Mouse (Mus musculus) granulocyte monocyte progenitor cell, adult 5-6 weeks (primary cell): ENCODE results near the gene Slco2b1. TPM values are rescaled to one million over a fixed set of nuclear protein-coding genes. Genes with fewer than 3 reads are reported as not detected.
"Not testable (repeated sequence)": the region's sequence is repeated elsewhere in the genome, so short reads cannot be mapped to it uniquely, and the experiment has no call there.

ENCODE experiments used
- ATAC-seq: replicated peaks from 2 replicates; pipeline ENCODE4 v1.8.0; 2016; ENCODE audit warnings: mild to moderate bottlenecking, moderate TSS enrichment, inconsistent platforms; ENCODE audit not compliant: poor library complexity, severe bottlenecking
- total RNA-seq, 2 experiments: library from RNA; stranded (forward) in 1 of 2; stranded (reverse) in 1 of 2; fragments of 200-712, 200-1000 nt in 1 of 2; fragments of >200 nt in 1 of 2; fragmentation: Nextera tagmentation in 1 of 2; gene quantifications; 2 replicates each; pipeline ENCODE4 v1.2.3; 2014 to 2017

Gene Slco2b1
- total RNA-seq, 2 experiments from 2014 or later = not detected

DNA sequence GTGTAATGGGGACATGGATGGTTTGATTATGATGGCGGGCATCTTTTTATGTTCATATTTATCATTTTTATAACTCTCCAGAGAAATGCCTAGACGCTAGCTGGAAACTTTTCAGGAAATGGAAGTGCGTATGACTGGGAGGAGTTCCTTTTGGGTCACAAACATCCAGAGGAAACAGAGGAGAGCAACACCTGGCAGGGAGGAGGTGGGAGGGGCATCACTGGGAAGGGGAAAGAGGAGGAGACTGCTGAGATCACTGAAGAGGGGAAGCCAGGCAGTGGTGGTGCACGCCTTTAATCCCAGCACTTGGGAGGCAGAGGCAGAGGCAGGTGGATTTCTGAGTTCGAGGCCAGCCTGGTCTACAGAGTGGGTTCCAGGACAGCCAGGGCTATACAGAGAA, 16.7 kb downstream of the Slco2b1 start:
- not testable (repeated sequence) for ATAC-seq

DNA sequence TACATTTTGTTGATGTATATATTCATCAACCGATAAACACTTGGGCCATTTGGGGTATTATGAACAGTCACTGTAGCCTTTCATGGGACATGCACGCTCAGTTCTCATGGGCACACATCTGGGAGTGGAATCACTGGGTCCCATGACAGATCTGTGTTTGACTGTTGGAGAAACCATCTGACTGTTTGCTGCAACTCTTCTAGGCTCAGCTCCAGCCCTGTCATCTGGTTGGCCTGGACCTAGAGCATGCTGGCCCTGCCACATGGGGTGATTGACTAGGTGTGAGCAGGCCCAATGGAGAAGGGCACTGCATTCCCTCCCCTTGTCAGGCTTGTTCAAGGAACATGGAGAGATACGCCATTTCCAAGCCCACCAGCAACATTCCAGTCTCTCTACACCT, 17.2 kb downstream of the Slco2b1 start:
- ATAC-seq = no peak

DNA sequence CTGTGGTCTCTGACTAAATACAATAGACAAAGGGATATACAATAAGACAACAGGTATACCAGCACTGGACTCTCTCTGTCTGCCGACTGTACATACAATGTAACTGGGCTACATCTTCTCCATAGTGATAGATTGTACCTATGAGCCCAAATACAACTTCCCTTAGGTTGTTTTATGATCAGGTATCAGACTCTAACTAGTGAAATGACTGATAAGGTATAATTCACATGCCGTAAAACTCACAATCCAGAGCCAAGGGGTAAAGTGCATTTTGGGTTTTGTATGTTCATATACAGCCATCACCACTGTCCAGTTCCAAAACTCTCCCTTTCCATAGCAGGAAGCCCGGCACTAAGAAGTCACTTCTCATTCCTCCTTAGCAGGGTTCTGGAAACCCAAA, 17.8 kb downstream of the Slco2b1 start:
- ATAC-seq = no peak

DNA sequence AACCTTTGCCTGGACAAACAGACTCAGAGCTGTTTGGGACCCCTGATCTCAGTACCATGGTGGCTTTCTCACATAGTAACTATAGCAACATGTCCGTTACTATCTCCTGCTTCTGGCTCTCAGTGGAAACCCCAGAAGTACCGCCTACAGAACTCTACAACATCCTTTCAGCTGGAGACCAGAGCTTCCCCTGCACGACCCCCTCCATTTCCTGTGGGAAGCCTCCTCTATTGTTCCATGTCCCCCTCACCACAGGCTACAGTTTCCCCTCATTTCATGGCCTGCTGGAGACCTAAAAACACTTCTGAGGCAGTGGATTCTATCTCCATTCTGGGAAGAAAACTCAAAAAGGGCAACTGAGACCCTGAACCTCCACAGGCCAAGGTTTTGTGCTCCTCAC, 18.7 kb downstream of the Slco2b1 start:
- no peak for ATAC-seq

DNA sequence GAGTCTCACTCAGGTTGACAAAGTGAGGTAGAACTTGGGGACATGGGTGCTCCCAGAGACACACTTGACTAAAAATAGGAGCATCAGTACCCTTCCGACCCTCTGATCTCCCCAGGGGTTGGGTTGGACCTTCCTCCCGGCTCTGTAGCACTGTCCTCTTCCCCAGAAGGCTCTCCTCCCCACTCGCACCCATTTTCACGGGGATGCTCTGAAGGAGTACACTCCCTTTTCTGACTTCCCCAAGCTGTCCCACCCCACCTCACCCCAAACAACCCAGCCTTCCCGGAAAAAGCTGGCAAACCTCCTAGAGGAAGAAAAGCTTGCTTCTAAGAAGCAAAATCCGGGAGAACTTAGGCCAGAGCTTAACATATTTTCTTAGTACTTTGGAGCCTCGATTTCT, 20.3 kb downstream of the Slco2b1 start:
- no peak for ATAC-seq

DNA sequence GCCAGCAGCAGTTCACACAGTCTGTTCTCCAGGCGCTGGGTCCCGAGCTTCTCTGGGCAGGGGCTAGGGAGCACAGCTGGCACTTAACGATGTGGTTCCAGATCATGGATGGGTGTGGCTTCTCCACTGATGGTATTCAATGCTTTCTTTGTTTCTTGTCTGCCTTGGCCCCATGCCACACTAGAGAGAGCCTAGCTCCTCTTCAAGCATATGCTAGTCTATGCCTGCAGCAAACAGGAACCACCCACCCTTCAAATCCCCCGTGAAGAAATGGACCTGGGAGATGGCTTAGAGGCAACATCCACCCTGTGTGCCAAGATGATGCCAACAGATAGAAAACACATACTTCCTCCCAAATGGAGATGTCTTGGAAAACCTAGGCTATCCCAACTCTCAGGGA, 27.1 kb downstream of the Slco2b1 start:
- no peak for ATAC-seq

DNA sequence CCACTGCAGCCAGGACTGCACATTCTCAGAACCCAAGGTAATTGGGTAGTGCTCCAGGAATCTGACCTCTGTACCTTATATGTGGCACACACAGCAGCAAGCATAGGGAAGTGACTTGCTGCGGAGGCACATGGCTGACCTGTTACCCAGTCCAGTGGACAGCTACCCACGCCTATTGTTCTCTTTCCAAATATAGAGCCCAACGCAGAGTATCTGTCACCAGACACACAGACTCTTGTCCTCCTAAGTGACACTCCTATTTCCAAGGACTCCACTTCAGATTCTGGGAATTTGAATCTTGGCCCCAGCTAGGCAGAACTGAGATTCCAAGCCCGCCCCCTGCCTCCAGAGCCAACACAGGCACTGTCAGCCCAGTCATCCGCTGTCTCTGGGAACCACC, 30.4 kb downstream of the Slco2b1 start:
- no peak for ATAC-seq

DNA sequence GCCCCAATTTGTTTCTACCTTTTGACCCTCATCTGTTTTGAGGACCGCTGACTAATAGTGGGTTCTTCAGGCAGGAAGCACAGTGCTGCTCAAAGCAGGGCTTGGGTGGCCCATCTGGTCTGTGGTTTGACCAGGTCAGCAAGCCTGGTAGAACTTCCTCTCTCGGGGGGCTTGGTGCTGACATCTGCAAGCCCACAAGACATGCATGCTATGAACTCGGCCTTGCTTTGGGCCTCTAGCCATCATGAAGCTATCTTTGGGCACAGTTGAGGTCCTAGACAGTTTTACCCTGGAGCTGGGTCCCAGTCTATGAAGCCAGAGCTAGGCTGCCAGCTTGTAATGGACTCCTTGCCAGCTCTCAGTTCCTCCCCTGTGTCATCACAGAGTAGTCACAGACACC, 36.2 kb downstream of the Slco2b1 start:
- ATAC-seq = peak; percentile 84

DNA sequence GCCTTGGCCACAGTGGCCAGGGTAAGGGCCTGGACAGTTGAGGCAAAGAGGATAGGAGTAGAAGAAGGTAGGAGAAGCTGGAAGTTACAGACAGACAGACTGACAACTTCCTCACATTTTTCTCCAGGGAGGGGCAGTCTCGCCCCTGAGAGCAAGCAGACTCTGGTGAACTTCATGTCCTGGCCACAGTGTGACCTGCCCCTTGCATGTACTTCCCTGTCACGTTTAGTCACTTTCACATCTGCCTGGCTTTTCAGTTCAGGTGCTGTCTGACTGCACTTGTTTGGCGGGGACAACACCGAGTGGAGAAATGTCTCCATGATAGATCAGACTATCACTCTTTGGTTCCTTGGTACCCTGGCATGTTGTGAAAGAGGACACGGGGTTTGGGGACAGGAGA, 36.9 kb downstream of the Slco2b1 start:
- ATAC-seq = peak; percentile 62

DNA sequence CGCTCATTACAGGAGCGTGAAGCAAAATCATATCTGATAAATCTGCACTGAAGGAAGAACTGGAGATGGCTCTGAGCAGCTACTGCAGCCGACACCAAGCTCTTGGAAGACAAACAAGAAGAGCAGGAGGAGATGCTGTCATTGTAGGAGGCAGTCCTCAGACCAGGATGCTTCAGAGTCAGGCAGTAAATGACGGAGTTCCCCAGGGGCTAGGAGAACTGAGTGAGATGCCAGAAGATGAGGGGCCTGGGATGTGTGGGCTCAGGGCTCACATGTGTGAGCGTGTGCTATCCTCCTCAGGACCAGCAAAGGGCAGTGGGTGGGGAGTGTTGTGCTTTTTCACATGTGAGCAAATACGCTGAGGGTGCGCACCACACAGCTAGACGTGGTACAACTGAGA, 38.0 kb downstream of the Slco2b1 start:
- no peak for ATAC-seq

DNA sequence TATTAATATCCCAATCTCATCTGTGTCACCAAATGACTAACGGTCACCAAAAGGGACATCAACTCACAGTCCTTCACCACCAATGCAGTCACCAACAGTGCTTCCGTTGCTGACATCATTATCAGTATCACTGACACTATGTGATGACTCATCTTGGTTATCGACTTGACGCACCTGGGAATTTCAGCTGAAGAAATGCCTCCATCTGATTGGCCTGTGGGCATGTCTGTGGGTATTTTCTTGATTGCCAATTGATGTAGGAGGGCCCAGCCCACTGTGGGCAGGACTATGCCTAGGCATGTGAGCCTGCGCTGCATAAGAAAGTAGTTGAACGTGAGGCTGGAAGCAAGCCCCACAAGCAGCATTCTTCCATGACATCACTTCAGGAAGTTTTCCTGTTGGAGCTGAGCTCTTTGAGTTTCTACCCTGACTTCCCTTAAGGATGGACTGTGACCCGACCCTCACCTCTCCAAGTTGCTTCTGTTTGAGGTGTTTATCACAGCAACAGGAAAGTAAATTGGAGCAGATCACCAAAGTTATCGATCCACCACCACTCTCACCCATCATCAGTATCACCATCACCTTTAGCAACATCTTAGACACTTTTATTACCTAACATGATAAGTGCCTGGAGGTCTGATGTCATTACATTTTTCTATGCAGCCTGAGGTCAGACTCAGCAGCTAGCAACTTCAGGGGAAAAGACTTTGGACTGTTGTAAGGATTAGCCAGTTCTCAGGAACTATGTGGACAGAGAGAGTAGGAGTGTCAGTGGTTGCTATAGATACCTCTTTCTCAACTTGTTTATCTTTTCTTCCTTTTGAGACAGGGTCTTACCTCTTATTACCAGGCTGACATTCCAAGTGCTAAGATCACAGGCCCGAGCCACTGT, 39.4 kb downstream of the Slco2b1 start:
- no peak for ATAC-seq

DNA sequence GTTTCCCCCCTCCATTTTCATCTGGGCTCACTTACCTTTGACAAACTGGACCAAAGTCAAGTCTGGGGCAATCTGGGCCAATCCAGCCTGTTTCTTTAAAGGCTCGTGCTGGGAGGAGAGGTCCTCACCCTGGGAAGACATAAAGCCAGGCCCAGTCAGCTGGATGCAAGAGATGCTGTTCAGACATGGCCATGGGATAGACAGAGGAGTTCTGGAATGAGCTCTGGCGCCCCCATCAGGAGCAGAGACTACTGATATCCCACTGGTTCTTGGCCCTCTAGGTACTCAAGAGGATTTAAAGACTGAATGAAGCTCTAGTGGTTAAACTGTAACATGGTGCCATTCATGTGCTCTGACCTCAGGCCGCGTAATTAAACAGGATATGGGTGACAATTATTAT, 40.2 kb downstream of the Slco2b1 start:
- no peak for ATAC-seq

DNA sequence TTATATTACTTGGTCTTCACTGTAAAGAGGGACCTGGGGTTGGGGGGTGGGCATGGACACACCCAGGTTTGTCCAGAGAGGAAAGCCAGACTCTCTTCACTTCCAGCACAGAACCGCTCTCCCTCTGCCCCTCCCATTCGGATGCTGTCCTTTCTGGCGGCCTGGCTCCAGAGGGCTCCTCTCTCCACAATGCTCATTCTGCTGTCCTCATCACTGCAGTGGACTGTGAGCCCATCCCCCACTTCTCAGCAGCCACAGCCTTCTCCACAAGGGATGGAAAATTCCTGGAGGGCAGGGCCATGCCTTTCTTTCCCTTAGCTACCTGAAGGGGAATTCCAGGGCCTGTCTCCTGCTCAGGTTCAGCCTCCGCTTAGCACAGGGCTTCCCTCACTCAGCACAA, 42.3 kb downstream of the Slco2b1 start:
- no peak for ATAC-seq

DNA sequence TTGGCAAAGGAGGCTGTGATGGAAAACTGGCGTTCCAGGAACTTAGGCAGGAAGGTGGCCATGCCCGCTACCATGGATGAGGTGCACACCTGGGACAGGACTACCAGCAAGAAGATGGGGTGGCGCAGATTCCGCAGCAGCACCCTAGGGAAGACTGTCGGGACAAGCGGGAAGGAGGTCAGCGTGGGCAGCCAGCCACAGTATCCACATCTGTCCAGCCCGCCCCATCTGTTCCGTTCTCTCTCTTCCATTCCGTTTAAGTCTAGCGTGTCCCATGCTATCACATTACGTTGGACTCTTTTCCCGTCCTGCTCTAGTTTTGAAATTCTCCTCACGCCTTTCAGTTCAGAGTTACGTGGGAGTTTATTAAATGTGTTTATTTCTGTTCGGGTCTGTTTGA, 44.0 kb downstream of the Slco2b1 start:
- no peak for ATAC-seq

DNA sequence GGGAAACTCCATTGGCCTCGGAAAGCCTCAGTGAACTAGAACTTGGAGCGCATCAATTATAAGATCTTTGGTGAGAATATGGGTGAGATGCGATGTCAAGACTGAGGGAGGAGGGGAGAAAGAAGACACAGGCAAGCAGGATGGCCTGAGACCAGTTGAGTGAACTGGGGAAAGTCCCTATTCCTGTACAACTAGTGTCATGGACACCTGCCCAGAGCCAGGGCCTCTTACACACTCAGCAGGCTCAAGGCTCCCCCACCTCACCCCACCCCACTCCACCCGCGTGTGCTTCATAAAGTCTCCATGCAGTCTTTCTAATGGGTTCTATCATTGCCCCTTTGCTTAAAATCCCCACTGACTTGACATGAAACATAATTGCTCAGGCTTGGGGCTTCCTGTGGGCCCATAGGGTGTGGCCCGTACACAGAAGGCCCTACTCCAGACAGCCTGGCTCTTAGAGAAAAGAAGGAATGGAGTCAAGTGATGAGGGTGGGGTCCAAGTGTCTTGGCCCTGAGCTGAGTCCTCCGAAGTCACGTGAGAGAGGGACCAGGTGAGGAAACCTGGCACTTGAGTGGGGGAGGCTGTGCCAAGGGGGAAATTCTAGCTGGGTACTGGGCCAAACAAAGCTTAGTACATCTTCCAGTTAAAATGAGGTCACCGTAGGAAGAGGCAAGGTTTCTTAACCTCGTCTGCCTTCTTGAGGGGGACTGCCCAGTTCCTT, 45.2 kb downstream of the Slco2b1 start:
- no peak for ATAC-seq

DNA sequence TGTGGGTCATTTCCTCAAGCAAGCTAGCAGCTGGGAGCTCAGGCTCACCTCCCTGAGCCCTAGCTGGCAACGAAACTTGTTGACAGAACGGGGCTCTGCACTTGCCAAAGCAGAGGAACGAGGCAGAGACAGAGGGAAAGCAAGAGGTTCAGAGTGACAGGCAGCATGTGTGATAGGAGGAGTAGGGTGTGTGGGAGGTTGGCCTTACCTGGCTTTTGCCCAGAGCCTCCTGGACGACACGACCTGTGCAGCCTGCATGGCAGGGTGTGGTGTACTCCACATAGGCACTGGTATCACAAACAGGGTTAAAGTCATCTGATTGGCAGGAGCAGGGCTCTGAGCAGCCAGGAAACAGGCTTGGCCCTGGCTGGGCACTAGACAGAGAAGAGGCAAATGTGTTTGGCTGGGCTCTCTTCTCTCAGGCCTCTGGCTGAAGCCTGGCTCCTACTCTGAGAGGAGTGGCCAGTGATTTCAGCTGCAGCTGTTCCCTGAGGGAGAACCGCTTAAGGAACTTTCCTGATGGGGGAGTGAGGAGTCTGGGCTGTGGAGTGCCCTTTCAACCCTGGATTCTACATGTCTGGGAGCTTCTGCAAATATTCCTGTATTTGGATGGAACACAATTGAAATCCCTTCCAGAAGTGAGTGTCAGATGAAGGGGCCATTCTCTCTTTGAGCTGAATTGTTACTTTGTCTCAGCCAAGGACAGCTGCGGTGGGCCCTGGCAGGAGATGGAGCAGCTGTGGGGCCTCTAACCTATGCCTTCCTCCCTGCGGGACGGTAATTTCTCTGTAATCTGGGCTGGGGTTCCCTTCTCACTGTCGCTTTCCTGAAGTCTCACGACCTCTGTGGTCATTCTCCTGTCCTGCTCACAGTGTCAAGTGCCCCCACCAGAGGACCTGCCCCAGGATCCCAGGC, 46.3 kb downstream of the Slco2b1 start:
- ATAC-seq = no peak

DNA sequence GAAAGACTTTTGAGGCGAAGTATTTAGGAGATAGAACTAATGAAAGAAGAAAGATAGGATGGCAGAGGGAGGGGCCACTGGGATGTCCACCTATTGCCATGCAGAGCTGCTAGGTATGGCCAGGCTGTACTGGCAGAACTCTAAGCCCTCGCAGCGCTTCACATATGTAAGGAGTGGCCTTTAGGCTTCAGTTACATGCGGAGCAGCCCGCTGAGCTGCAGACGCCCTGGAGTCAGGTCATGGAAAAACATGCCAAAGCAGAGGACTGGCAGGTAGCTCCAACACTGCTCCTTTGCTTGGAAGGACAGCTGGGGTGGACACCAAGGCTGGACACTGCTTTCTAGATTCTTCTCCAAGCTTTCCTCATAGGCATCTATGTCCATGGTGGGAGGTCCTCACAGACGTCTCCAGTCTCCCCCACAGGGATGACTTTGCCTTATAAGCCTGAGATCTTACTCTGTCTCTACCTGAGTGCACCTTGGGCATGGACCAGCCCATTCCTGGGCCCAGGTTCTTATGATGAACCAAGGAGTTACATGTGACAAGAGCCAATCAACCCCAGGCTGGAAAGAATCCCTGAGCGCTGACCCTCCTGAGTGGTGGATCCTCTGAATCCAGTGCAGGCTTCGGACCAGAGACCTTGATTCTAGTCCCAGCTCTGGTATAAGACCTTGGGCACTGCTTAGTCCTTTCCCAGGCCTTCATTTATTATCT, 47.5 kb downstream of the Slco2b1 start:
- no peak for ATAC-seq

DNA sequence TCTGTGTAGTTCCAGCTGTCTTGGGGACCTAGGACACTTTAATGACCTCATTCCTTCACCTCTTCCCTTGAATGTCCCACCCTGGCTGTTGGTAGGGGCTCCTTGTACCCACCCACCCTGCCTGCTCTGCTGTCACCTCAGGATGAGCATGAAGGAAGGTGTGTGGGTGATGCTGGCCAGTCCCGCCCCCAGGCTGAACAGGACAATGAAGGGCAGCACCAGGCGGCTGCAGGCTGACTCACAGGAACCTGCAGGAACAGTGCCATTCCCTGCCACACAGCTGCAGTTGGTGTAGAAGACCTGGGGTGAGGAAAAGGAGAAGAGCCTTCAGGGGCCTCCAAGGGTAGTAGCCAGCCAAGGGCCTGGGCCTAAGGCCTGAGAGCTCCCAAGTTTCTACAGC, 48.8 kb downstream of the Slco2b1 start:
- no peak for ATAC-seq

DNA sequence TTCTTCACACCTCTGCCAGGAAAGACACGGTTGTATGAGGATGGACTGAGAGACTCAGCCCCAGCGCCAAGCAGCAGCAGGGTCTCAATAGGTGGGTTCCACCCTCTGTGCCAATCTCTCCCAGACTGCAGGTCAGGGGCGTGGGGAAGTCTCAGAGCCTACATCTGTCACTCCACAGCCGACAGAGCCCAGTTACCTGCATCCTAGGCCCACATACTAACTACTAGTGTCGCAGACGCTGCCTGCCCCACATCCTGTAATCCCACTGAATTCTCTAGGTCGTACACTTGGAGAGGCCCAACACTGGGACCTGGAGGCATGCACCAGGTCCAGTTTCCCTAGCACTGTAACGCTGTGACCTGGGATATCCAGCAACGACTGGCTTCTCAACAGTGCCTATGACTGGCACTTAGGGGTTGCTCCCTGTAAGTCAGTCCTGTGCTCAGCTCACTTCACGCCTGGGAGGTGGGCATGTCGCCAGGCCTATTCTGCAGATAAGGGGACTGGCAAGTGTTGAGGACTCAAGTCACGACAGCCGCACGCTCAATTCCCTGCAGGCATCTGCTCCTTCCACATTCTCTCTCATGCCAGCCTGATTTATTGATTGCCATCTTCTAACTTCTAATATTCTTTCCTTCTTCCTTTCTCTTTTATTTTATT, 49.4 kb downstream of the Slco2b1 start:
- ATAC-seq = no peak

DNA sequence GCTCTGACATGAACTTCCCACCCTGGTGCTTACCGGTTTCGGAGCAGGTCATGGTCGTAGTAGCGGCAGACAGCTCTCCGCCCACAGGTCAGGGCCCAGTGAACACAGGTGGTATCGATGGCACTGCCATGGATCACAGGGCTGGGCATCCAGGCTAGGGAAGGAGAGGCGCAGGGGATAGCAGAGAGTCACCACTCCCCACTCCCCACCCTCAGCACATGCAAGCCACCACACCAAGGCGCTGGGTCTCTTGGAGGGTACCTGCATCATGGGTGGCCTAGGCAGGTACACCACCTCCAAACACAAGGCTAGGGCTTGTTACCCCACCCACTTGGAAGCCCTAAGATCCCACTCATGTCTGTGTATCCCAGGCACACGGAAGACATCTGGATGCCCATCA, 50.1 kb downstream of the Slco2b1 start:
- no peak for ATAC-seq
